Mouse (Mus musculus): ENCODE measurements around the gene Zfp536. TPM values are rescaled to one million over a fixed set of nuclear protein-coding genes. Genes with fewer than 3 reads are reported as not detected.

Gene Zfp536
- polyA plus RNA-seq, 1 experiment = not detected

DNA sequence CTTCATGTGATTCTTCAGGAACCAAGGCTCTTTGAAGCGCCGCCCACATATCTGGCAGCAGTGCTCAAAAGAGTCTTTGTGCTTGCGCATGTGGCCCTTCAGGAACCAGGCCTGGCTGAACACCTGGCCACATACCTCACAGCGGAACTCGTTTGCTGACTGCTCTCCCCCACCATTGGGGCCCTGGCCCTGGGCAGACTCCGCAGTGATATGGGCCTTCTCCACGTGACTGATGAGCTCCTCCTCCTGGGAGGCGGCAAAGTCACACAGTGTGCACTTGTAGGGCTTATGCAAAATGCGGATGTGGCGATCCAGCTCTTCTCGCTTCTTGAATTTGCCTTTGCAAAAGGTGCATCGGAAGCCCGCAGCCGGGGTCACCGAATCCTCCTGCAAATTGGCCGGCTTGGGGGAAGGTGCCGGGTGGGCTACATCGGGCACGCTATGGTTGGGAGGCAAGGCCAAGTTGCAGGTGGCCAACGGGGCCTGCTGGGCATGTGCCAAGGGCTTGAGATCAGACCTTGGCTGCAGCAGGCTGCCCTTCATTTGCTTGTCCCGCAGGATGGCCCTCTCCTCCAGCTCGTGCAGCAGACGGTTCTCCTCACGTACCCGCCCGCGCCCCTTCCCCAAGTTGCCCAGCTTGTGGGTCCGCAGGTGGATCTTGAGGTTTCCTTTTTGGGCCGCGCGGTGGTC, 204.5 kb downstream of the Zfp536 start:
- TF ChIP-seq SRF (IDR thresholded peaks at IDR 0.05; ENCODE audit: control insufficient read depth, insufficient read length, low read depth) (no peak), MYOD1 (IDR thresholded peaks at IDR 0.05; ENCODE audit: control insufficient read depth in 1 of 3, insufficient read length in 2 of 3, low read depth in 2 of 3) (no peak), E2F4 (IDR thresholded peaks at IDR 0.05; ENCODE audit: insufficient read depth) (no peak), TCF3 (IDR thresholded peaks at IDR 0.05; ENCODE audit: insufficient read length, low read depth) (no peak)
- Histone ChIP-seq H3ac (ENCODE audit: control insufficient read depth, insufficient read length) (no peak overlapping the region), H3K27me3 (ENCODE audit: control insufficient read depth, insufficient read depth, insufficient read length) (no peaks in the 10 kb centered on the region), H3K79me2 (ENCODE audit: control insufficient read depth, insufficient read depth) (no peaks in the 10 kb centered on the region), H3K36me3 (ENCODE audit: control insufficient read depth, insufficient read depth) (no peaks in the 10 kb centered on the region), H3K4me2 (ENCODE audit: low read depth) (no peak overlapping the region), H3K4me3 (no peak overlapping the region)

DNA sequence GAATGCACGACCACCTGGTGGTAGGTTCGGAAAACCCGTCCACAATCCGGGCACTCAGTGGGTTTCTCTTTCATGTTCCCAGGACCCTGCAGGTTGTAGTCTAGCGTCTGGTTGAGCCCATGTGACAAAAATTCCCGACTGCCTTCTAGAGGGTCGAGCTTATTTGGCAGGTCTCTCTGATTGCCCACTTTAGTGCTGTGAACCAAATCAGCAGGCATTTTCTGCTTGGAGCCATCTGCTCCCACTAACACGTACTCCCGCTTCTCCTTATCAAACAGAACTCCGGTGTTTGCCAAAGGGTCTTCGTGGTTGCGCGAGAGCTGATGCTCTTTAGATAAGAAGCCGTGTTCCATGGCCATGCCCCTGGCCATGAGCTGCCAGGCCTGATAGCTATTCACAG, 205.4 kb downstream of the Zfp536 start:
- no peaks in the 10 kb centered on the region for H3K79me2 ChIP-seq (ENCODE audit: control insufficient read depth, insufficient read depth)
- no peak overlapping the region for H3ac ChIP-seq (ENCODE audit: control insufficient read depth, insufficient read length)
- no peak overlapping the region for H3K4me2 ChIP-seq (ENCODE audit: low read depth)
- H3K27me3 ChIP-seq (ENCODE audit: control insufficient read depth, insufficient read depth, insufficient read length) = no peaks in the 10 kb centered on the region
- TF ChIP-seq E2F4 (IDR thresholded peaks at IDR 0.05; ENCODE audit: insufficient read depth) (no peak), TCF12 (IDR thresholded peaks at IDR 0.05; ENCODE audit: insufficient read depth, poor library complexity, severe bottlenecking) (no peak), MYOG (IDR thresholded peaks at IDR 0.05; ENCODE audit: control insufficient read depth in 1 of 3, insufficient read depth in 1 of 3, insufficient read length in 2 of 3, low read depth in 2 of 3) (no peak), TCF3 (IDR thresholded peaks at IDR 0.05; ENCODE audit: insufficient read length, low read depth) (no peak), SRF (IDR thresholded peaks at IDR 0.05; ENCODE audit: control insufficient read depth, insufficient read length, low read depth) (no peak), MYOD1 (IDR thresholded peaks at IDR 0.05; ENCODE audit: control insufficient read depth in 1 of 3, insufficient read length in 2 of 3, low read depth in 2 of 3) (no peak), CEBPB (IDR thresholded peaks at IDR 0.05; ENCODE audit: insufficient read depth, poor library complexity, severe bottlenecking) (no peak), MAX (IDR thresholded peaks at IDR 0.05; ENCODE audit: low read depth) (no peak), POLR2AphosphoS2 (IDR thresholded peaks at IDR 0.05; ENCODE audit: insufficient read length, low read depth) (no peak), REST (IDR thresholded peaks at IDR 0.05; ENCODE audit: insufficient read depth, insufficient read length) (no peak), POLR2A (IDR thresholded peaks at IDR 0.05; ENCODE audit: insufficient read length, low read depth) (no peak), USF1 (IDR thresholded peaks at IDR 0.05; ENCODE audit: low read depth) (no peak)
- no peaks in the 10 kb centered on the region for H3K36me3 ChIP-seq (ENCODE audit: control insufficient read depth, insufficient read depth)
- no peak overlapping the region for H3K4me3 ChIP-seq

DNA sequence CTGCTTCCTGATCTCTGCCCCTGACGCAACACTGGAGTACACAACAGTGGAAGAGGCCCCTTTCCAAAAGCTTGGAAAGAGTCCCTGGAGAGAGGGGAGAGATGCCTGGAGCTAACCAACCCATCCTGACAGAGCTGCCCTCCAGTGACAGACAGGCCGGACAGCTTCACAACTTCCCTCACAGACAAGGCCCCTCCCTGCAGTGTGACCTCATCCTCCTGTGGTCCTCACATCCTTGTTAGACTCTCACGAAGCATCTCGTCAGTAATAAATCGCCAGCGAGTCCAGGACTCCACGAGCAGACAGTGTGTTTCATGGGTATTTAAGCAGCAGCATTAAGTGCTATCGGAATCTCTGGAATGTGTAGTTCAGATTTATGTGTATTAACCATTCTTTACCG, 207.4 kb downstream of the Zfp536 start:
- no peak overlapping the region for H3K4me2 ChIP-seq (ENCODE audit: low read depth)
- H3K27me3 ChIP-seq (ENCODE audit: control insufficient read depth, insufficient read depth, insufficient read length) = no peaks in the 10 kb centered on the region
- H3K4me3 ChIP-seq = no peak overlapping the region
- no peaks in the 10 kb centered on the region for H3K36me3 ChIP-seq (ENCODE audit: control insufficient read depth, insufficient read depth)
- TF ChIP-seq CEBPB (IDR thresholded peaks at IDR 0.05; ENCODE audit: insufficient read depth, poor library complexity, severe bottlenecking) (no peak), POLR2AphosphoS2 (IDR thresholded peaks at IDR 0.05; ENCODE audit: insufficient read length, low read depth) (no peak), USF1 (IDR thresholded peaks at IDR 0.05; ENCODE audit: low read depth) (no peak)
- no peak overlapping the region for H3ac ChIP-seq (ENCODE audit: control insufficient read depth, insufficient read length)
- H3K79me2 ChIP-seq (ENCODE audit: control insufficient read depth, insufficient read depth) = no peaks in the 10 kb centered on the region

DNA sequence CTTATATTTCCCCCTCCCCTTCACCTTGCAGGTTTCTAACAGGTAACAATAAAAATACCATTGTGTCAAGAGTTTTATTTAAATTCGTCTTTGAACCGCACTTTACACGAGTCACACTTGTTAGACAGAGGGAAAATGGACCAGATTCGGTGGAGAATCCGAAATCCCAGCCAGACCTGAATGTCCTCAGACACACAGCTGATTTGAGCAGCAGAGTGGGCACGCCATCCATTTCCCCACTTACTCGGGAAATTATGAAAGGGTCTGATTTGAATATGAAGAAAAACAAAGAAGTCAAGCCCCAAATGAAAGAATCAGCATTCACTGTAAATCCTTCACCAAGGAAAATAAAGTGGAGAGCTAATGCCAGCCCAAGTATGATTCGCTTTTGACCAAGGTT, 208.1 kb downstream of the Zfp536 start:
- no peak overlapping the region for H3K4me2 ChIP-seq (ENCODE audit: low read depth)
- H3K36me3 ChIP-seq (ENCODE audit: control insufficient read depth, insufficient read depth) = no peaks in the 10 kb centered on the region
- H3ac ChIP-seq (ENCODE audit: control insufficient read depth, insufficient read length) = no peak overlapping the region
- no peaks in the 10 kb centered on the region for H3K27me3 ChIP-seq (ENCODE audit: control insufficient read depth, insufficient read depth, insufficient read length)
- no peak for TF ChIP-seq MYOG (IDR thresholded peaks at IDR 0.05; ENCODE audit: control insufficient read depth in 1 of 3, insufficient read depth in 1 of 3, insufficient read length in 2 of 3, low read depth in 2 of 3)
- no peak for TF ChIP-seq POLR2AphosphoS2 (IDR thresholded peaks at IDR 0.05; ENCODE audit: insufficient read length, low read depth)
- no peak for TF ChIP-seq MAX (IDR thresholded peaks at IDR 0.05; ENCODE audit: low read depth)
- TF ChIP-seq TCF3 (IDR thresholded peaks at IDR 0.05; ENCODE audit: insufficient read length, low read depth) = no peak
- TF ChIP-seq REST (IDR thresholded peaks at IDR 0.05; ENCODE audit: insufficient read depth, insufficient read length) = no peak
- no peak for TF ChIP-seq SRF (IDR thresholded peaks at IDR 0.05; ENCODE audit: control insufficient read depth, insufficient read length, low read depth)
- TF ChIP-seq USF1 (IDR thresholded peaks at IDR 0.05; ENCODE audit: low read depth) = no peak
- no peak for TF ChIP-seq MYOD1 (IDR thresholded peaks at IDR 0.05; ENCODE audit: control insufficient read depth in 1 of 3, insufficient read length in 2 of 3, low read depth in 2 of 3)
- TF ChIP-seq POLR2A (IDR thresholded peaks at IDR 0.05; ENCODE audit: insufficient read length, low read depth) = no peak
- no peak for TF ChIP-seq CEBPB (IDR thresholded peaks at IDR 0.05; ENCODE audit: insufficient read depth, poor library complexity, severe bottlenecking)
- TF ChIP-seq TCF12 (IDR thresholded peaks at IDR 0.05; ENCODE audit: insufficient read depth, poor library complexity, severe bottlenecking) = no peak
- TF ChIP-seq E2F4 (IDR thresholded peaks at IDR 0.05; ENCODE audit: insufficient read depth) = no peak
- H3K4me3 ChIP-seq = no peak overlapping the region
- no peaks in the 10 kb centered on the region for H3K79me2 ChIP-seq (ENCODE audit: control insufficient read depth, insufficient read depth)

DNA sequence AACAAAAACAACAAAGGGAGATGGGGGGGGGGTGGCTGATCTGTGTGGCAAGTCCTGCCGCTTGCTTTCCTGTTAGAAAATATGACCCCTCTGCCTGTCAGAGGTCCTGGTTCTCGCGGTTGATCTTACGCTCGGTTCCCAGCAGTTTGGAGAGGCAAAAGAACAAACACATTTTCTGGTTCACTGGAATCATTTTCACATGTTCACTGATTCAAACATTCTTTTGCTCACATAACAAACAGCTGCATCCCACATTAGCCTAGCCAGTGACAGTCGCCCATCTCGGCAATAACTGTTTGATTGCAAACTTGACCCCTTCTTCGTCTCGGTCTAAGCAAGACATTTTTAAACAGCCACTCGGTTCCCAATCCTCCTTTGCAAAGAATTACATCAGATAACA, 208.8 kb downstream of the Zfp536 start:
- H3K27me3 ChIP-seq (ENCODE audit: control insufficient read depth, insufficient read depth, insufficient read length) = no peaks in the 10 kb centered on the region
- H3K36me3 ChIP-seq (ENCODE audit: control insufficient read depth, insufficient read depth) = no peaks in the 10 kb centered on the region
- peak overlapping the region; percentile 48 for H3K4me2 ChIP-seq (ENCODE audit: low read depth)
- no peak overlapping the region for H3ac ChIP-seq (ENCODE audit: control insufficient read depth, insufficient read length)
- H3K4me3 ChIP-seq = no peak overlapping the region
- TF ChIP-seq MAX (IDR thresholded peaks at IDR 0.05; ENCODE audit: low read depth) (no peak), CEBPB (IDR thresholded peaks at IDR 0.05; ENCODE audit: insufficient read depth, poor library complexity, severe bottlenecking) (peak; percentile 18; the same call in 1 of the 2 replicates)
- no peaks in the 10 kb centered on the region for H3K79me2 ChIP-seq (ENCODE audit: control insufficient read depth, insufficient read depth)
